Mouse (Mus musculus): ENCODE measurements around the gene Slc36a3. TPM values are rescaled to one million over a fixed set of nuclear protein-coding genes. Genes with fewer than 3 reads are reported as not detected.
"Not testable (repeated sequence)": the region's sequence is repeated elsewhere in the genome, so short reads cannot be mapped to it uniquely, and the experiment has no call there.

The Slc36a3 gene
- polyA plus RNA-seq, 1 experiment from 2014 or later = not detected

- Histone ChIP-seq H3K27me3 (replicated peaks; ENCODE audit: low read depth, poor library complexity, severe bottlenecking) (no peaks in the 10 kb centered on the region), H3K27ac (replicated peaks) (no peak overlapping the region), H3K4me1 (peaks cover 17% of the 10 kb centered on the region), H3K9me3 (no peaks in the 10 kb centered on the region), H3K4me3 (no peak overlapping the region), H3K36me3 (replicated peaks) (no peaks in the 10 kb centered on the region)
- WGBS = 96% methylated on average over 3 of the region's 3 CpGs
- DNase-seq (ENCODE audit: low spot score) = no peak
Measured at GRCm38 (mm10) chr11:55116004-55116403, 35.5 kb downstream of the Slc36a3 start.

GRCm38 (mm10) chr11:55114291-55114690 lies 37.2 kb downstream of the Slc36a3 start:
- no peaks in the 10 kb centered on the region for H3K9me3 ChIP-seq
- no peaks in the 10 kb centered on the region for H3K27me3 ChIP-seq (replicated peaks; ENCODE audit: low read depth, poor library complexity, severe bottlenecking)
- no peak overlapping the region for H3K4me3 ChIP-seq
- H3K27ac ChIP-seq (replicated peaks) = no peak overlapping the region
- no peaks in the 10 kb centered on the region for H3K36me3 ChIP-seq (replicated peaks)
- H3K4me1 ChIP-seq = peaks cover 12% of the 10 kb centered on the region
- 77% methylated on average over 2 of the region's 2 CpGs for WGBS
- no peak for DNase-seq (ENCODE audit: low spot score)

- DNase-seq (ENCODE audit: low spot score) = peak; percentile 23
- H3K27ac ChIP-seq (replicated peaks); H3K27me3 ChIP-seq (replicated peaks; ENCODE audit: low read depth, poor library complexity, severe bottlenecking); H3K4me3 ChIP-seq; H3K36me3 ChIP-seq (replicated peaks); H3K9me3 ChIP-seq: not testable (repeated sequence)
- H3K4me1 ChIP-seq = peaks cover 12% of the 10 kb centered on the region
- 42% methylated on average over 4 of the region's 4 CpGs for WGBS
Measured at GRCm38 (mm10) chr11:55113861-55114250, 37.7 kb downstream of the Slc36a3 start.

- no peaks in the 10 kb centered on the region for H3K9me3 ChIP-seq
- H3K4me3 ChIP-seq = no peak overlapping the region
- no peak overlapping the region for H3K27ac ChIP-seq (replicated peaks)
- DNase-seq (ENCODE audit: low spot score) = no peak
- H3K36me3 ChIP-seq (replicated peaks) = no peaks in the 10 kb centered on the region
- WGBS = 72% methylated on average over 7 of the region's 7 CpGs
- H3K4me1 ChIP-seq = peaks cover 12% of the 10 kb centered on the region
- no peaks in the 10 kb centered on the region for H3K27me3 ChIP-seq (replicated peaks; ENCODE audit: low read depth, poor library complexity, severe bottlenecking)
Measured at GRCm38 (mm10) chr11:55113209-55113860, 38.2 kb downstream of the Slc36a3 start.

GRCm38 (mm10) chr11:55110566-55111169 lies 40.8 kb downstream of the Slc36a3 start:
- WGBS = 84% methylated on average over 7 of the region's 7 CpGs
- Histone ChIP-seq H3K4me1 (peaks cover 12% of the 10 kb centered on the region), H3K27me3 (replicated peaks; ENCODE audit: low read depth, poor library complexity, severe bottlenecking) (no peaks in the 10 kb centered on the region), H3K27ac (replicated peaks) (no peak overlapping the region), H3K36me3 (replicated peaks) (no peaks in the 10 kb centered on the region), H3K4me3 (no peak overlapping the region), H3K9me3 (no peaks in the 10 kb centered on the region)
- no peak for DNase-seq (ENCODE audit: low spot score)

- no peaks in the 10 kb centered on the region for H3K9me3 ChIP-seq
- no peak overlapping the region for H3K4me3 ChIP-seq
- peaks cover 12% of the 10 kb centered on the region for H3K4me1 ChIP-seq
- no peak for DNase-seq (ENCODE audit: low spot score)
- WGBS = 88% methylated on average over 7 of the region's 7 CpGs
- H3K27ac ChIP-seq (replicated peaks) = no peak overlapping the region
- H3K27me3 ChIP-seq (replicated peaks; ENCODE audit: low read depth, poor library complexity, severe bottlenecking) = no peaks in the 10 kb centered on the region
- H3K36me3 ChIP-seq (replicated peaks) = no peaks in the 10 kb centered on the region
Measured at GRCm38 (mm10) chr11:55109521-55110300, 41.8 kb downstream of the Slc36a3 start.

- no peaks in the 10 kb centered on the region for H3K9me3 ChIP-seq
- H3K4me1 ChIP-seq = no peaks in the 10 kb centered on the region
- H3K27ac ChIP-seq (replicated peaks) = no peak overlapping the region
- H3K36me3 ChIP-seq (replicated peaks) = no peaks in the 10 kb centered on the region
- WGBS = 83% methylated on average over 1 of the region's 1 CpGs
- H3K4me3 ChIP-seq = no peak overlapping the region
- DNase-seq (ENCODE audit: low spot score) = no peak
- H3K27me3 ChIP-seq (replicated peaks; ENCODE audit: low read depth, poor library complexity, severe bottlenecking) = no peaks in the 10 kb centered on the region
Measured at GRCm38 (mm10) chr11:55106636-55107035, 44.9 kb downstream of the Slc36a3 start.

GRCm38 (mm10) chr11:55105389-55105788 lies 46.1 kb downstream of the Slc36a3 start:
- DNase-seq (ENCODE audit: low spot score) = no peak
- Histone ChIP-seq H3K27ac (replicated peaks) (no peak overlapping the region), H3K4me3 (no peak overlapping the region), H3K27me3 (replicated peaks; ENCODE audit: low read depth, poor library complexity, severe bottlenecking) (no peaks in the 10 kb centered on the region), H3K9me3 (no peaks in the 10 kb centered on the region), H3K36me3 (replicated peaks) (no peaks in the 10 kb centered on the region), H3K4me1 (no peaks in the 10 kb centered on the region)
- WGBS = 72% methylated on average over 4 of the region's 4 CpGs

- WGBS = 85% methylated on average over 3 of the region's 3 CpGs
- no peak overlapping the region for H3K27ac ChIP-seq (replicated peaks)
- no peak for DNase-seq (ENCODE audit: low spot score)
Measured at GRCm38 (mm10) chr11:55103229-55103628, 48.3 kb downstream of the Slc36a3 start.

GRCm38 (mm10) chr11:55102015-55102414 lies 49.5 kb downstream of the Slc36a3 start:
- Histone ChIP-seq H3K4me3 (no peak overlapping the region), H3K27ac (replicated peaks) (no peak overlapping the region), H3K9me3 (no peaks in the 10 kb centered on the region), H3K27me3 (replicated peaks; ENCODE audit: low read depth, poor library complexity, severe bottlenecking) (peaks cover 8% of the 10 kb centered on the region; the same call in 1 of the 2 replicates), H3K4me1 (peaks cover 12% of the 10 kb centered on the region), H3K36me3 (replicated peaks) (no peaks in the 10 kb centered on the region)
- DNase-seq (ENCODE audit: low spot score) = no peak
- 79% methylated on average over 3 of the region's 3 CpGs for WGBS

More at GRCm38 (mm10) chr11:55103229-55103628, 48.3 kb downstream of the Slc36a3 start:
- Histone ChIP-seq H3K36me3 (replicated peaks) (no peaks in the 10 kb centered on the region), H3K9me3 (no peaks in the 10 kb centered on the region), H3K4me3 (no peak overlapping the region), H3K27me3 (replicated peaks; ENCODE audit: low read depth, poor library complexity, severe bottlenecking) (peaks cover 8% of the 10 kb centered on the region; the same call in 1 of the 2 replicates), H3K4me1 (peaks cover 5% of the 10 kb centered on the region)

- Histone ChIP-seq H3K9me3 (no peaks in the 10 kb centered on the region), H3K36me3 (replicated peaks) (no peaks in the 10 kb centered on the region), H3K4me1 (peaks cover 15% of the 10 kb centered on the region), H3K27me3 (replicated peaks; ENCODE audit: low read depth, poor library complexity, severe bottlenecking) (peaks cover 8% of the 10 kb centered on the region; the same call in 1 of the 2 replicates), H3K4me3 (no peak overlapping the region), H3K27ac (replicated peaks) (no peak overlapping the region)
- DNase-seq (ENCODE audit: low spot score) = no peak
- WGBS = 60% methylated on average over 4 of the region's 4 CpGs
Measured at GRCm38 (mm10) chr11:55099868-55100267, 51.6 kb downstream of the Slc36a3 start.

- H3K36me3 ChIP-seq (replicated peaks) = no peaks in the 10 kb centered on the region
- H3K27ac ChIP-seq (replicated peaks) = no peak overlapping the region
- H3K27me3 ChIP-seq (replicated peaks; ENCODE audit: low read depth, poor library complexity, severe bottlenecking) = peaks cover 8% of the 10 kb centered on the region; the same call in 1 of the 2 replicates
- no peaks in the 10 kb centered on the region for H3K9me3 ChIP-seq
- DNase-seq (ENCODE audit: low spot score) = no peak
- 84% methylated on average over 8 of the region's 8 CpGs for WGBS
- peaks cover 15% of the 10 kb centered on the region for H3K4me1 ChIP-seq
- no peak overlapping the region for H3K4me3 ChIP-seq
Measured at GRCm38 (mm10) chr11:55099019-55099771, 52.3 kb downstream of the Slc36a3 start.

All from embryonic facial prominence, embryonic 10.5 days (tissue).